Mouse (Mus musculus): Measurements from ENCODE around the gene Mrps12. TPM values are rescaled to one million over a fixed set of nuclear protein-coding genes. Genes with fewer than 3 reads are reported as not detected.

Mrps12 gene
- polyA plus RNA-seq, 1 experiment from 2014 or later = 119 TPM

- peak overlapping the region; percentile 59 for H3K4me3 ChIP-seq (ENCODE audit: low read depth, low read length)
- peak overlapping the region; percentile 73 for H3K27ac ChIP-seq (replicated peaks; ENCODE audit: low read depth, low read length)
- WGBS = 1% methylated on average over 13 of the region's 13 CpGs
- H3K9me3 ChIP-seq (ENCODE audit: control insufficient read depth, low read length) = no peaks in the 10 kb centered on the region
- ATAC-seq (ENCODE audit: low read depth) = peak; percentile 7; the same call in 1 of the 2 replicates
- H3K4me1 ChIP-seq (ENCODE audit: control insufficient read depth, insufficient read depth, low read length) = 0 out of 2 replicates have a peak, but pooled peaks cover 4% of the 10 kb centered on the region
- no peak for DNase-seq (ENCODE audit: low spot score)
- peak overlapping the region; percentile 90 for H3K4me2 ChIP-seq (ENCODE audit: low read depth, low read length)
- no peaks in the 10 kb centered on the region for H3K27me3 ChIP-seq (replicated peaks; ENCODE audit: control insufficient read depth, insufficient read depth, low read length)
- peaks cover 37% of the 10 kb centered on the region for H3K36me3 ChIP-seq (ENCODE audit: control insufficient read depth, insufficient read depth, low read length)
- peak overlapping the region; percentile 81 for H3K9ac ChIP-seq (ENCODE audit: low read depth, low read length)
Measured at GRCm38 (mm10) chr7:28741368-28741708, 282 bp downstream of the Mrps12 start.

- Histone ChIP-seq H3K36me3 (ENCODE audit: control insufficient read depth, insufficient read depth, low read length) (peaks cover 38% of the 10 kb centered on the region), H3K9ac (ENCODE audit: low read depth, low read length) (peak overlapping the region; percentile 81), H3K27me3 (replicated peaks; ENCODE audit: control insufficient read depth, insufficient read depth, low read length) (no peaks in the 10 kb centered on the region), H3K4me1 (ENCODE audit: control insufficient read depth, insufficient read depth, low read length) (0 out of 2 replicates have a peak, but pooled peaks cover 4% of the 10 kb centered on the region), H3K4me2 (ENCODE audit: low read depth, low read length) (peak overlapping the region; percentile 90), H3K4me3 (ENCODE audit: low read depth, low read length) (peak overlapping the region; percentile 59), H3K27ac (replicated peaks; ENCODE audit: low read depth, low read length) (peak overlapping the region; percentile 73), H3K9me3 (ENCODE audit: control insufficient read depth, low read length) (no peaks in the 10 kb centered on the region)
- 33% methylated on average over 9 of the region's 9 CpGs for WGBS
- DNase-seq (ENCODE audit: low spot score) = no peak
- no peak for ATAC-seq (ENCODE audit: low read depth)
Measured at GRCm38 (mm10) chr7:28740949-28741348, 671 bp downstream of the Mrps12 start.

GRCm38 (mm10) chr7:28739829-28740228 lies 1.8 kb downstream of the Mrps12 start:
- WGBS = 95% methylated on average over 21 of the region's 21 CpGs
- no peaks in the 10 kb centered on the region for H3K9me3 ChIP-seq (ENCODE audit: control insufficient read depth, low read length)
- H3K4me3 ChIP-seq (ENCODE audit: low read depth, low read length) = no peak overlapping the region
- no peak for DNase-seq (ENCODE audit: low spot score)
- no peak overlapping the region for H3K9ac ChIP-seq (ENCODE audit: low read depth, low read length)
- H3K27ac ChIP-seq (replicated peaks; ENCODE audit: low read depth, low read length) = no peak overlapping the region
- no peak for ATAC-seq (ENCODE audit: low read depth)
- H3K36me3 ChIP-seq (ENCODE audit: control insufficient read depth, insufficient read depth, low read length) = peaks cover 31% of the 10 kb centered on the region
- H3K27me3 ChIP-seq (replicated peaks; ENCODE audit: control insufficient read depth, insufficient read depth, low read length) = no peaks in the 10 kb centered on the region
- no peak overlapping the region for H3K4me2 ChIP-seq (ENCODE audit: low read depth, low read length)
- 0 out of 2 replicates have a peak, but pooled peaks cover 4% of the 10 kb centered on the region for H3K4me1 ChIP-seq (ENCODE audit: control insufficient read depth, insufficient read depth, low read length)

- Histone ChIP-seq H3K4me2 (ENCODE audit: low read depth, low read length) (no peak overlapping the region), H3K9ac (ENCODE audit: low read depth, low read length) (no peak overlapping the region), H3K36me3 (ENCODE audit: control insufficient read depth, insufficient read depth, low read length) (peaks cover 42% of the 10 kb centered on the region), H3K27ac (replicated peaks; ENCODE audit: low read depth, low read length) (no peak overlapping the region), H3K27me3 (replicated peaks; ENCODE audit: control insufficient read depth, insufficient read depth, low read length) (no peaks in the 10 kb centered on the region), H3K4me1 (ENCODE audit: control insufficient read depth, insufficient read depth, low read length) (0 out of 2 replicates have a peak, but pooled peaks cover 5% of the 10 kb centered on the region), H3K9me3 (ENCODE audit: control insufficient read depth, low read length) (peaks cover 5% of the 10 kb centered on the region), H3K4me3 (ENCODE audit: low read depth, low read length) (no peak overlapping the region)
- WGBS = 81% methylated on average over 6 of the region's 6 CpGs
- no peak for ATAC-seq (ENCODE audit: low read depth)
- DNase-seq (ENCODE audit: low spot score) = no peak
Measured at GRCm38 (mm10) chr7:28735701-28736100, 5.9 kb downstream of the Mrps12 start.

GRCm38 (mm10) chr7:28733211-28733610 lies 8.4 kb downstream of the Mrps12 start:
- ATAC-seq (ENCODE audit: low read depth) = no peak

GRCm38 (mm10) chr7:28732341-28733142 lies 9.1 kb downstream of the Mrps12 start:
- H3K9me3 ChIP-seq (ENCODE audit: control insufficient read depth, low read length) = peaks cover 5% of the 10 kb centered on the region
- H3K4me2 ChIP-seq (ENCODE audit: low read depth, low read length) = peak overlapping the region; percentile 74
- WGBS = 3% methylated on average over 45 of the region's 58 CpGs
- no peak overlapping the region for H3K27ac ChIP-seq (replicated peaks; ENCODE audit: low read depth, low read length)
- H3K4me3 ChIP-seq (ENCODE audit: low read depth, low read length) = peak overlapping the region; percentile 45
- DNase-seq (ENCODE audit: low spot score) (peak; percentile 88), ATAC-seq (ENCODE audit: low read depth) (peak; percentile 88)
- H3K4me1 ChIP-seq (ENCODE audit: control insufficient read depth, insufficient read depth, low read length) = 0 out of 2 replicates have a peak, but pooled peaks cover 5% of the 10 kb centered on the region
- peak overlapping the region; percentile 59 for H3K9ac ChIP-seq (ENCODE audit: low read depth, low read length)
- no peaks in the 10 kb centered on the region for H3K27me3 ChIP-seq (replicated peaks; ENCODE audit: control insufficient read depth, insufficient read depth, low read length)
- H3K36me3 ChIP-seq (ENCODE audit: control insufficient read depth, insufficient read depth, low read length) = peaks cover 35% of the 10 kb centered on the region

More at GRCm38 (mm10) chr7:28733211-28733610, 8.4 kb downstream of the Mrps12 start:
- Histone ChIP-seq H3K27ac (replicated peaks; ENCODE audit: low read depth, low read length) (no peak overlapping the region), H3K4me1 (ENCODE audit: control insufficient read depth, insufficient read depth, low read length) (0 out of 2 replicates have a peak, but pooled peaks cover 5% of the 10 kb centered on the region), H3K27me3 (replicated peaks; ENCODE audit: control insufficient read depth, insufficient read depth, low read length) (no peaks in the 10 kb centered on the region), H3K4me3 (ENCODE audit: low read depth, low read length) (peak overlapping the region; percentile 45), H3K4me2 (ENCODE audit: low read depth, low read length) (peak overlapping the region; percentile 74), H3K9me3 (ENCODE audit: control insufficient read depth, low read length) (peaks cover 5% of the 10 kb centered on the region), H3K36me3 (ENCODE audit: control insufficient read depth, insufficient read depth, low read length) (peaks cover 42% of the 10 kb centered on the region), H3K9ac (ENCODE audit: low read depth, low read length) (no peak overlapping the region; the same call in 1 of the 2 replicates)
- DNase-seq (ENCODE audit: low spot score) = no peak
- WGBS = 23% methylated on average over 11 of the region's 11 CpGs

- Histone ChIP-seq H3K27ac (replicated peaks; ENCODE audit: low read depth, low read length) (no peak overlapping the region), H3K9ac (ENCODE audit: low read depth, low read length) (no peak overlapping the region), H3K4me1 (ENCODE audit: control insufficient read depth, insufficient read depth, low read length) (0 out of 2 replicates have a peak, but pooled peaks cover 5% of the 10 kb centered on the region), H3K4me3 (ENCODE audit: low read depth, low read length) (no peak overlapping the region), H3K4me2 (ENCODE audit: low read depth, low read length) (no peak overlapping the region), H3K27me3 (replicated peaks; ENCODE audit: control insufficient read depth, insufficient read depth, low read length) (no peaks in the 10 kb centered on the region), H3K9me3 (ENCODE audit: control insufficient read depth, low read length) (peaks cover 5% of the 10 kb centered on the region), H3K36me3 (ENCODE audit: control insufficient read depth, insufficient read depth, low read length) (peaks cover 20% of the 10 kb centered on the region)
- DNase-seq (ENCODE audit: low spot score) (peak; percentile 22), ATAC-seq (ENCODE audit: low read depth) (no peak)
- 68% methylated on average over 10 of the region's 10 CpGs for WGBS
Measured at GRCm38 (mm10) chr7:28727649-28728340, 13.8 kb downstream of the Mrps12 start.

GRCm38 (mm10) chr7:28726600-28726999 lies 15.0 kb downstream of the Mrps12 start:
- H3K9ac ChIP-seq (ENCODE audit: low read depth, low read length) = no peak overlapping the region
- no peaks in the 10 kb centered on the region for H3K4me1 ChIP-seq (ENCODE audit: control insufficient read depth, insufficient read depth, low read length)
- H3K36me3 ChIP-seq (ENCODE audit: control insufficient read depth, insufficient read depth, low read length) = peaks cover 19% of the 10 kb centered on the region
- WGBS = 9% methylated on average over 14 of the region's 14 CpGs
- no peak overlapping the region for H3K4me3 ChIP-seq (ENCODE audit: low read depth, low read length)
- DNase-seq (ENCODE audit: low spot score) (peak; percentile 87), ATAC-seq (ENCODE audit: low read depth) (peak; percentile 63)
- H3K27me3 ChIP-seq (replicated peaks; ENCODE audit: control insufficient read depth, insufficient read depth, low read length) = no peaks in the 10 kb centered on the region
- no peak overlapping the region for H3K4me2 ChIP-seq (ENCODE audit: low read depth, low read length)
- H3K9me3 ChIP-seq (ENCODE audit: control insufficient read depth, low read length) = peaks cover 4% of the 10 kb centered on the region
- no peak overlapping the region for H3K27ac ChIP-seq (replicated peaks; ENCODE audit: low read depth, low read length)

All from embryonic facial prominence, embryonic 14.5 days (tissue).